Mouse (Mus musculus) bone marrow, adult 2 months (tissue): ENCODE measurements around the gene Btbd8. TPM values are rescaled to one million over a fixed set of nuclear protein-coding genes. Genes with fewer than 3 reads are reported as not detected.

ENCODE experiments used
- H3K27ac ChIP-seq: fragments of 200-500 bp; 2 replicates; pipeline ENCODE4 v1.5.1; 2012; ENCODE audit warnings: low read depth, mild to moderate bottlenecking, control low read depth, inconsistent platforms, low read length; ENCODE audit not compliant: control insufficient read depth, poor library complexity, insufficient read depth
- H3K4me1 ChIP-seq: fragments of 200-500 bp; 2 replicates; pipeline ENCODE4 v1.6.1; 2011; ENCODE audit warnings: low read length; ENCODE audit not compliant: control insufficient read depth, insufficient read depth
- H3K4me3 ChIP-seq: fragments of 200-500 bp; replicated peaks from 2 replicates; pipeline ENCODE3; 2011; ENCODE audit warnings: mild to moderate bottlenecking, low read depth, low read length, control low read depth; ENCODE audit not compliant: control insufficient read depth
- CTCF ChIP-seq: fragments of 200-500 bp; IDR thresholded peaks from 2 replicates; pipeline ENCODE4 v1.5.1; 2011; ENCODE audit warnings: low read length, control low read depth; ENCODE audit not compliant: control insufficient read depth, insufficient read depth
- POLR2A ChIP-seq: fragments of 200-500 bp; IDR thresholded peaks from 2 replicates; pipeline ENCODE4 v1.6.1; 2011; ENCODE audit warnings: low read depth, mild to moderate bottlenecking, control low read depth, low read length, borderline replicate concordance; ENCODE audit not compliant: control insufficient read depth
- WGBS: fragments of 180-500 bp; shearing (Covaris S2); methylation state at CpG from one replicate; pipeline ENCODE4 v1.1.7; 2018; 5-methylcytosine and 5-hydroxymethylcytosine counted together
- polyA plus RNA-seq: library from polyadenylated mRNA; stranded (reverse); fragments of >200 nt; gene quantifications from 2 replicates; pipeline ENCODE4 v1.2.4, GENCODE M21; 2011; ENCODE audit warnings: low replicate concordance; ENCODE audit not compliant: missing spikeins, insufficient read depth, insufficient read length

Btbd8 gene
- polyA plus RNA-seq, 1 experiment: 3.5 TPM

DNA sequence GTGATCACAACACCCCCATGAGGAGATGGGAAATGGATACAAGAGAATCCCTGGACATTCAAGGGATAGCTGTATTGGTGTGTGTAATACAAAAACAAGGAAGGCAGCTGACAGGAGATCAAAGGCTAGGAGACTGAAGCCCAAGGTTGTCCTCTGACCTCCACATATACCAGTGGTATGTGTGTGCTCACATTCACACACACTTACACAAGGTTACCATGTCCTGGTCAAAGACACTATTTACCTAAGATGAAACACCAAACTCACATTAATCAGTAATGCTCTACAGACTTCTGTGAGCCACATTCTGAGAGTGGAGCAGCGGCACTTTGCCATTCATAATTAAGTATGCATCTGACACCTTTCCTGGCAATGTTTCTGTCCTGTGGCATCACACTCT lies 27.5 kb upstream of the Btbd8 start:
- Histone ChIP-seq H3K27ac (no peak overlapping the region), H3K4me3 (no peak overlapping the region), H3K4me1 (no peaks in the 10 kb centered on the region)
- 83% methylated on average over 1 of the region's 1 CpGs for WGBS
- TF ChIP-seq POLR2A: no peak
- no peak for TF ChIP-seq CTCF

DNA sequence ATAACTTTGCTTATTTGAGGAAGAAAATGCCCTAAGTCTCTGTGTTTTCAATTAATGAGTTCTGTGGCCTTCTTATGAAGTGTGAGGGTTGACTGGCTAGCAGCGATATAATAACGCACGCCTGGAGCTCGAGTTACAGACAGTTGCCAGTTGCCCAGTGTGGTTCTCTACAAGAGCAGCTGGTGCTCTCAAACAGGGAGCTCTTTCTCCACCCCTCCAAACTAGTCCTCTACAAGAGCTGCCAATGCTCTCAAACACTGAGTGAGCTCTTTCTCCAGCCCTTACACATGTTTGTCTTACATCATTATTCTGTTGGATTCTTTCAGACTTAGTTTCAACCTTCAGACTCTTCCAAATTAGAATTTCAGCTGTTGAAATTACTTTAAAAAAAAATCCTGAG lies 26.5 kb upstream of the Btbd8 start:
- H3K4me3 ChIP-seq: no peak overlapping the region
- WGBS: 67% methylated on average over 4 of the region's 4 CpGs
- TF ChIP-seq CTCF (no peak), POLR2A (no peak)

DNA sequence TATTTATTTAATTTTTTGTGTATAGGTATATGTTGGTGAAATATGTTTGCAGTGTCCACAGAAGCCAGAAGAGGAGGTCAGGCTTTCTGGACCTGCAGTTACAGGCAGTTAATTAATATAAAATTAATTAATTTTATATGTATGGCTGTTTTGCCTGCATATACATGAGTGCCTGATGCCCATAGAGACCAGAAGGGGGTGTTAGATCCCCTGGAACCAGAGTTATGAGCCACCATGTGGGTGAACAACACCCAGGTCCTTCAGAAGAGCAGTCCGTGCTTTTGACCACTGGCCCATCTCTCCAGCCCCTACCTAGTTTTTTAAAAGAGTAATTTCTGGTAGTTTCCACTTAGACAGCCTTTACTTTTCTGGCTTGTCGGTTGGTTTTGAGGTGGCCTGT lies 25.5 kb upstream of the Btbd8 start:
- no peaks in the 10 kb centered on the region for H3K4me1 ChIP-seq
- H3K27ac ChIP-seq: no peak overlapping the region
- no peak for TF ChIP-seq CTCF
- no peak for TF ChIP-seq POLR2A
- 73% methylated on average over 2 of the region's 2 CpGs for WGBS
- H3K4me3 ChIP-seq: no peak overlapping the region

More for the DNA sequence above, 26.5 kb upstream of the Btbd8 start:
- Histone ChIP-seq H3K27ac (no peak overlapping the region), H3K4me1 (no peaks in the 10 kb centered on the region)

DNA sequence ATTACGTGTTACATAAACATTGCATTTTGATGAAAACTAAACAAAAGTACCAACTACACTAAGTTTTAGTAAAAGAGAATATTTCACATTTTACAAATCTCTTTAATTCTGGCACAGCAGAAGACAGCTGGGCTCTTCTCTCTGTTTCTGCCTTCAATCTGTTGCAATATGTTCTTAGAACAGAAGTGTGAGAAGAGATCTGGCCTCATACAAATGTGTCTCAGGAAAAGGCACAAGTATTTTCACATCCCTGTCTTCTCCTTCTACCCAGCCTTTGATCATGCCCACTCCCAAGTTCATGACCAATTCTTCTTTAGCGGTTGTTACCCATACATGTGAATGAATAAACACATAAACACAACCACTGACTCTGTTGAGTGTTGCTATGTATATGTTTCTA lies 22.7 kb upstream of the Btbd8 start:
- WGBS: 75% methylated on average over 2 of the region's 2 CpGs
- no peaks in the 10 kb centered on the region for H3K4me1 ChIP-seq
- TF ChIP-seq POLR2A (no peak), CTCF (no peak)
- H3K27ac ChIP-seq: no peak overlapping the region
- H3K4me3 ChIP-seq: no peak overlapping the region

DNA sequence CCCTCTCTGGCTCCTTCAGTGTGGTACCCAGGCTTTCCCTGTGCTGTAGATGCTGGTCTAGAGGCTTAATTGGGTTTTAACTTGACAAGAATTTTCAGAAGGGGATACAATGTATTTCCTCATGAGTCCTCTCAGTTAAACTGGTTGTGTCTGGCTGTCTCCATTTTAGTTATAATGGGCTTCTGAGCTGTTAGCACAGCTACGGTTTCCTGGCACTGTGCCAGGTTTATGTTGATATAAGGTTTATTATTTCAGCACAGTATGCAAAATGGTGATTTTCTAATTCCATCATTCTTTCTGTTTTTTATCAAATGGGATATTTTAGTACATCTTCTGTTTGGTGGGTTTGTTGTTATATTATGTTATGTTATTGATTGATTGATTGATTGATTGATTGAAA lies 16.1 kb upstream of the Btbd8 start:
- TF ChIP-seq CTCF: no peak
- TF ChIP-seq POLR2A: no peak
- Histone ChIP-seq H3K27ac (no peak overlapping the region), H3K4me3 (no peak overlapping the region), H3K4me1 (no peaks in the 10 kb centered on the region)
- WGBS: 29% methylated on average over 1 of the region's 1 CpGs

DNA sequence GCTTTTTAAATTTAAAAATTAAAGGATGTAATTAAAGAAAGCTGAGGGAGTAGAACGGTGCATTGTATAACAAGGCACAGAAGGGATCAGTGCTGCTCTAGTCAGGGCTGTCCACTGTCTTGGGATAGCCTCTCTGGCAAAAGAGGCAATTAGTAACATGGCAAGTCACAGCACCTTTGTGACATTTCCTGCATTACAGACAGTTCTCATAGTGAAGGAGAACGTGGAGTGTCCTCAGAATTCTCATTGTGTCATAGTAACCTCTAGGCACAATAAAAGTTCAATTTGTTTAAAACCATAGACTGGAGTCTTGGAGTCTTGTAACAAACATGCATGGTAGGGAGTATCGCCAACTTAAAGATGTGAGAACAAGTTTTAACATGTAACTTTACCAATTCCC lies 6.5 kb upstream of the Btbd8 start, which contains the start of gene Lpcat2b:
Gene Lpcat2b, plus strand, starts transcription at position 301 of the 400 bp plus-strand sequence.
- no peak for TF ChIP-seq CTCF
- TF ChIP-seq POLR2A: no peak
- H3K4me3 ChIP-seq: no peak within 1 kb of the TSS
- 62% methylated on average over 3 of the region's 3 CpGs for WGBS
- H3K27ac ChIP-seq: no peak within 1 kb of the TSS
- no peaks in the 10 kb centered on the region; the same call in 1 of the 2 replicates for H3K4me1 ChIP-seq

DNA sequence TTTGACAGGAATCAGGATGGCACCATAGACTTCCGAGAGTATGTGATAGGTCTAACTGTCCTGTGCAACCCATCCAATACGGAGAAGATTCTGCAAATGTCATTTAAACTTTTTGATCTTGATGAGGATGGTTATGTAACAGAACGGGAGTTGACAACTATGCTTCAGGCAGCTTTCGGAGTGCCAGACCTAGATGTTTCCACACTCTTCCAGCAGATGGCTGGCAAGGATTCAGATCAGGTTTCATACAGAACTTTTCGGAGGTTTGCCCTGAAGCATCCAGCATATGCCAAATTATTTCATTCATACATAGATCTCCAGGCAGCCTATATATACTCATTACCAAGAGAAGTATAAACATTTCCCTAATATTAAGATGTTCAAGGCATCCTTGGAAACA lies 3.8 kb upstream of the Btbd8 start:
- TF ChIP-seq CTCF: no peak
- no peak for TF ChIP-seq POLR2A
- no peak overlapping the region for H3K4me3 ChIP-seq
- peaks cover 1% of the 10 kb centered on the region; the same call in 1 of the 2 replicates for H3K4me1 ChIP-seq
- 84% methylated on average over 5 of the region's 5 CpGs for WGBS
- no peak overlapping the region for H3K27ac ChIP-seq

DNA sequence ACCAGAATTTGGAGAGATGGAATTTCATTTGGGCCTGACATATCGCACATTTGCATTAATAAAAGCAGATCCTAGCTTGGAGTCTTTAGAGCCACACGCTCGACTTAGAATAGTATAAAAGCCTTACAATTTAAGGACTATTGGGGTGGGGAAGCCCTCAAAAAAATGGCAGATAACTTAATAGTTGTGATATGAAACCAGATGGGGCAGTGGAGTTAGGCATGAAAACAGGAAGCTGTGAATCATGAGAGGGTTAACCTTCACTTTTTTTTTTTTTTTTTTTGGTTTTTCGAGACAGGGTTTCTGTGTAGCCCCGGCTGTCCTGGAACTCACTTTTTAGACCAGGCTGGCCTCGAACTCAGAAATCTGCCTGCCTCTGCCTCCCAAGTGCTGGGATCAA lies 1.6 kb upstream of the Btbd8 start:
- Histone ChIP-seq H3K4me1 (peaks cover 1% of the 10 kb centered on the region; the same call in 1 of the 2 replicates), H3K27ac (no peak overlapping the region), H3K4me3 (no peak overlapping the region)
- WGBS: 62% methylated on average over 6 of the region's 6 CpGs
- TF ChIP-seq POLR2A (no peak), CTCF (no peak)
